Mouse (Mus musculus) MEL (cell line): ENCODE measurements around the gene Sdhc. TPM values are rescaled to one million over a fixed set of nuclear protein-coding genes. Genes with fewer than 3 reads are reported as not detected.

Source experiments
- DNase-seq: peaks from one replicate; pipeline ENCODE4 v3.0.0; 2011; ENCODE audit warnings: low read depth, low spot score
- H3K27ac ChIP-seq: 2 replicates; pipeline ENCODE4 v1.5.1; 2012; ENCODE audit warnings: low read depth, mild to moderate bottlenecking, control low read depth, low read length, moderate library complexity; ENCODE audit not compliant: control insufficient read depth
- H3K27me3 ChIP-seq, 2 experiments: fragments of 150-350 bp in 1 of 2; sonication (generic) in 1 of 2; 2 replicates each; pipeline ENCODE4 v1.6.1; 2012; ENCODE audit warnings: low read length in 2 of 2, mild to moderate bottlenecking in 2 of 2, improper control_type of control experiment in 1 of 2, moderate library complexity in 1 of 2; ENCODE audit not compliant: insufficient read depth in 2 of 2, control insufficient read depth in 1 of 2
- H3K36me3 ChIP-seq, 2 experiments: 2 replicates each; pipeline ENCODE4 v1.6.1; 2012 to 2014; ENCODE audit warnings: low read length in 2 of 2, improper control_type of control experiment in 1 of 2, inconsistent platforms in 1 of 2, mild to moderate bottlenecking in 1 of 2; ENCODE audit not compliant: insufficient read depth in 2 of 2, control insufficient read depth in 1 of 2
- H3K4me1 ChIP-seq, 2 experiments: fragments of 150-350 bp in 1 of 2; sonication (generic) in 1 of 2; 2 replicates each; pipeline ENCODE4 v1.6.1; 2012; ENCODE audit warnings: low read length in 2 of 2, improper control_type of control experiment in 1 of 2, mild to moderate bottlenecking in 1 of 2; ENCODE audit not compliant: insufficient read depth in 2 of 2, control insufficient read depth in 1 of 2
- H3K4me3 ChIP-seq, 2 experiments: fragments of 150-350 bp in 1 of 2; sonication (generic) in 1 of 2; 2 replicates each; pipeline ENCODE4 v1.5.1; 2012; ENCODE audit warnings: low read depth in 2 of 2, low read length in 2 of 2, mild to moderate bottlenecking in 2 of 2, moderate library complexity in 2 of 2, control low read depth in 1 of 2, improper control_type of control experiment in 1 of 2; ENCODE audit not compliant: control insufficient read depth in 1 of 2, insufficient read depth in 1 of 2
- H3K79me2 ChIP-seq: 2 replicates; pipeline ENCODE4 v1.6.1; 2012; ENCODE audit warnings: mild to moderate bottlenecking, low read length, moderate library complexity; ENCODE audit not compliant: control insufficient read depth, poor library complexity, insufficient read depth
- H3K9ac ChIP-seq: 2 replicates; pipeline ENCODE4 v1.6.1; 2012; ENCODE audit warnings: low read depth, mild to moderate bottlenecking, control low read depth, low read length, moderate library complexity; ENCODE audit not compliant: control insufficient read depth, poor library complexity, severe bottlenecking
- H3K9me3 ChIP-seq: fragments of 150-350 bp; sonication (generic); replicated peaks from 2 replicates; pipeline ENCODE4 v1.6.1; 2012; ENCODE audit warnings: mild to moderate bottlenecking, low read length, improper control_type of control experiment, moderate library complexity; ENCODE audit not compliant: insufficient read depth
- CHD2 ChIP-seq: IDR thresholded peaks from 2 replicates; pipeline ENCODE4 v1.6.1; 2011; ENCODE audit warnings: low read length, improper control_type of control experiment
- CTCF ChIP-seq, 3 experiments: IDR thresholded peaks in 2 of 3; conservative IDR thresholded peaks in 1 of 3; 2 replicates each; pipeline ENCODE4 v1.5.1; 2011 to 2012; ENCODE audit warnings: low read length in 3 of 3, low read depth in 2 of 3, mild to moderate bottlenecking in 2 of 3, improper control_type of control experiment in 1 of 3, inconsistent platforms in 1 of 3, mixed read lengths in 1 of 3, moderate library complexity in 1 of 3; ENCODE audit not compliant: control insufficient read depth in 1 of 3, insufficient read depth in 1 of 3, poor library complexity in 1 of 3, severe bottlenecking in 1 of 3
- ETS1 ChIP-seq: IDR thresholded peaks from 2 replicates; pipeline ENCODE4 v1.6.1; 2012; ENCODE audit warnings: low read depth, mild to moderate bottlenecking, inconsistent platforms, low read length, improper control_type of control experiment, moderate library complexity
- GABPA ChIP-seq: IDR thresholded peaks from 2 replicates; pipeline ENCODE4 v1.6.1; 2012; ENCODE audit warnings: low read depth, mild to moderate bottlenecking, inconsistent platforms, low read length, improper control_type of control experiment, moderate library complexity
- HCFC1 ChIP-seq: IDR thresholded peaks from 2 replicates; pipeline ENCODE4 v1.6.1; 2012; ENCODE audit warnings: low read depth, mild to moderate bottlenecking, inconsistent platforms, low read length, improper control_type of control experiment, moderate library complexity
- MEF2A ChIP-seq: IDR thresholded peaks from 2 replicates; pipeline ENCODE4 v1.6.1; 2014; ENCODE audit warnings: low read depth, mild to moderate bottlenecking, inconsistent platforms, low read length, improper control_type of control experiment; ENCODE audit not compliant: poor library complexity, insufficient replicate concordance, severe bottlenecking; ENCODE audit errors: extremely low read depth
- MYB ChIP-seq: IDR thresholded peaks from 2 replicates; pipeline ENCODE4 v1.6.1; 2011; ENCODE audit warnings: mild to moderate bottlenecking, low read depth, low read length, improper control_type of control experiment
- NELFE ChIP-seq: IDR thresholded peaks from 2 replicates; pipeline ENCODE4 v1.6.1; 2011; ENCODE audit warnings: low read depth, low read length, improper control_type of control experiment
- POLR2AphosphoS2 ChIP-seq: IDR thresholded peaks from 2 replicates; pipeline ENCODE4 v1.6.1; 2011; ENCODE audit warnings: low read length, improper control_type of control experiment
- RCOR1 ChIP-seq: IDR thresholded peaks from 2 replicates; pipeline ENCODE4 v1.6.1; 2012; ENCODE audit warnings: low read depth, mild to moderate bottlenecking, inconsistent platforms, low read length, improper control_type of control experiment
- SIN3A ChIP-seq: IDR thresholded peaks from 2 replicates; pipeline ENCODE4 v1.6.1; 2012; ENCODE audit warnings: low read length, improper control_type of control experiment, inconsistent platforms
- SMC3 ChIP-seq: IDR thresholded peaks from 2 replicates; pipeline ENCODE4 v1.6.1; 2011; ENCODE audit warnings: low read depth, low read length, improper control_type of control experiment
- TBP ChIP-seq: IDR thresholded peaks from 2 replicates; pipeline ENCODE4 v1.8.0; 2011; ENCODE audit warnings: low read depth, low read length, improper control_type of control experiment
- USF1 ChIP-seq: IDR thresholded peaks from 2 replicates; pipeline ENCODE4 v1.6.1; 2014; ENCODE audit warnings: low read depth, mild to moderate bottlenecking, inconsistent platforms, low read length, improper control_type of control experiment, moderate library complexity
- ZKSCAN1 ChIP-seq: IDR thresholded peaks from 2 replicates; pipeline ENCODE4 v1.6.1; 2012; ENCODE audit warnings: low read depth, mild to moderate bottlenecking, inconsistent platforms, low read length, improper control_type of control experiment, moderate library complexity
- ZMIZ1 ChIP-seq: IDR thresholded peaks from 2 replicates; pipeline ENCODE4 v1.6.1; 2012; ENCODE audit warnings: low read depth, mild to moderate bottlenecking, inconsistent platforms, low read length, improper control_type of control experiment, moderate library complexity
- polyA plus RNA-seq, 2 experiments: library from polyadenylated mRNA; stranded (reverse) in 1 of 2; unstranded in 1 of 2; fragments of >175 nt in 1 of 2; fragments of >200 nt in 1 of 2; gene quantifications; 2 replicates each; pipeline versions ENCODE4 v1.2.1 to v1.2.4; 2012; ENCODE audit warnings: low replicate concordance in 2 of 2, low read depth in 1 of 2; ENCODE audit not compliant: insufficient read length in 2 of 2, insufficient read depth in 1 of 2, missing spikeins in 1 of 2
- total RNA-seq: library from RNA; depleted of rRNA; stranded (reverse); fragments of 300-350 nt; gene quantifications from 2 replicates; pipeline ENCODE4 v1.2.3, GENCODE M21; 2012

Sdhc gene
- total and polyA plus RNA-seq, 3 experiments = 79.4 to 224 TPM; not detected in 1

DNA sequence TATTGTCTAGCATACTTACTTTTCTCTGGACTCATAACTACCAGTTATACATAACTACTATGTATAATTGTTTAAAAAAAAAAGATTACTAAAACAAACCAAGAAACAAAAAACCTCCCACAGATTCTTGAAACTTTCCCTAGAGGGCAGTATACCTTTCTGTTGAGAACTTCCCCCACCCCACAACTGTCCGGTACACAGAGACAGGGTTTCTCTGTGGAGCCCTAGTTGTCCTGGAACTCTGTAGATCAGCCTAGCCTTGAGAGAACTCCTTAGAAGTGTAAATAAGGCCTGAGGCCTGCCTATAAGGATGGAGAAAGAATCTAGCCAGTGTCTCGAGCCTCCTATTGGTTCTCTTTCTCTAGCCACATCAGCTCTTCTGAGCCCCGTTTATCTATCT is 13.9 kb upstream of the Sdhc start (continued):
- no peak for TF ChIP-seq SIN3A

DNA sequence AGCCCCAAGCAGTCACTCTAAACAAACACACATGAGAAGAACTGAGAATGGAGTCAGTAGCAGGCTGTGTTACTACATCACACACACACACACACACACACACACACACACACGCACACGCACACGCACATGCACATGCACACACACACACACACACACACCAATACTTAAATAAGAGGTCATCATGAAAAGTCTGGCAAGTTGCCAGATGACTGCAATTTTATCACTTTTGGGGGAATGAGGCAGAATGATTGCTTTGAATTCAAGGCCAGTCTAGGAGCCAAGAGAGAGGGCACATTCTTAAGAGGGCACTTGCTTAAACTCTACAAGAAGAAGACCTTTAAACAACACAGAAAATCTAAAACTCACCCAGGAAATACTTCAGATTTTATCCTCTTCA is 12.1 kb upstream of the Sdhc start:
- Histone ChIP-seq H3K79me2 (no peaks in the 10 kb centered on the region), H3K9ac (no peak overlapping the region), H3K27ac (no peak overlapping the region), H3K4me1 (peaks cover 0 to 2% of the 10 kb centered on the region in 2 experiments; a peak in 2 of 4 replicates), H3K27me3 (no peaks in the 10 kb centered on the region; a peak in 1 of 4 replicates), H3K4me3 (no peak overlapping the region), H3K36me3 (peaks cover 0 to 2% of the 10 kb centered on the region in 2 experiments; a peak in 1 of 4 replicates), H3K9me3 (no peaks in the 10 kb centered on the region)
- DNase-seq = no peak
- TF ChIP-seq NELFE = no peak
- TF ChIP-seq RCOR1 = no peak
- TF ChIP-seq HCFC1 = no peak
- TF ChIP-seq MYB = no peak

DNA sequence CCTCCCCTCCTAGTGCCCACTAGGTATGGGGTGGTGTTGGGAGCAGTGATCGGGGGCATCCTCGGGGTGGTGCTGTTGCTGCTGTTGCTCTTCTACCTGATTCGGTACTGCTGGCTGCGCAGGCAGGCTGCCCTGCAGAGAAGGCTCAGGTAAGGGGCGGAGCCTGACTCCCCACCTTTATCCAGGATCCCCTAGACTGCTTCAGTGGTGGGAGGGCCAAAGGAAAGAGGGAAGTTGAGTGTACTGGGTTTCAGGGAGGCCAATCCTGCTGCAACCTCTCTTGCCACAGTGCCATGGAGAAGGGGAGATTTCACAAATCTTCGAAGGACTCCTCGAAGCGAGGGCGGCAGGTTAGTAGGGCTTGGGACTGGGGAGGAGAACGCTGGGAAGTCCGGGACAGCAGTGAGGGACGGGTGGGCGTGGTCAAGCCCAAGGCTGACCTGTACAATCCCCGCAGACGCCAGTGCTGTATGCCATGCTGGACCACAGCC is 9.1 kb upstream of the Sdhc start:
- no peaks in the 10 kb centered on the region; a peak in 1 of 4 replicates for H3K27me3 ChIP-seq
- no peak overlapping the region for H3K9ac ChIP-seq
- TF ChIP-seq ZKSCAN1 = no peak
- TF ChIP-seq ZMIZ1 = no peak
- TF ChIP-seq CHD2 = no peak
- no peak for TF ChIP-seq MEF2A
- TF ChIP-seq POLR2AphosphoS2 = no peak
- no peak for TF ChIP-seq USF1
- TF ChIP-seq TBP = no peak
- no peak for TF ChIP-seq GABPA
- TF ChIP-seq CTCF (IDR thresholded peaks at IDR 0.05 in 2 of 3, conservative IDR thresholded peaks at IDR 0.05 in 1 of 3; ENCODE audit: control insufficient read depth in 1 of 3, insufficient read depth in 1 of 3, low read depth in 2 of 3, low read length in 3 of 3, poor library complexity in 1 of 3, severe bottlenecking in 1 of 3) = no peak
- no peak for TF ChIP-seq SMC3
- TF ChIP-seq ETS1 = no peak
- no peak overlapping the region for H3K27ac ChIP-seq
- H3K79me2 ChIP-seq = no peaks in the 10 kb centered on the region
- no peak for DNase-seq
- no peaks in the 10 kb centered on the region for H3K36me3 ChIP-seq
- peaks cover 0 to 9% of the 10 kb centered on the region in 2 experiments; a peak in 1 of 4 replicates for H3K4me1 ChIP-seq
- no peaks in the 10 kb centered on the region for H3K9me3 ChIP-seq
- H3K4me3 ChIP-seq = no peak overlapping the region
